Mouse (Mus musculus): ENCODE measurements around the gene Ceacam9. TPM values are rescaled to one million over a fixed set of nuclear protein-coding genes. Genes with fewer than 3 reads are reported as not detected.

The Ceacam9 gene
- polyA plus RNA-seq, 1 experiment from 2014 or later, result not detected

DNA sequence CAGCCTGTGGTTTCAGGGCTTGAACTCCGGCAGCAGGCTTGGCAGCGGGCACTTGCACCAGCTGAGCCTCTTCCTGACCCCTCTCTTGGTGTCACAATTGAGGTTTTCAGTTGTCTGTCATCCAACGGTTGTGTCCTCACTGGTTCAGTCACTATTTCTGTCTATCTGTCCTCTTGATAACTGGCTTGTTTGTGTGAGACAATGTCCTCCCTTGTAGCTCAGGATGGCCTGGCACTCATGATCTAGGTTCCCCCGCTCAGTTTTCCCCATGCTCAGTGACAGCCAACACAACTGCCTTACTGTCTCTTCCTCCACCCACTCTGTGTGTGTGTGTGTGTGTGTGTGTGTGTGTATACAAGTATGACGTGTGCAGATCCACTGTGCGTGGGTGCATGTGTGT is 25.9 kb downstream of the Ceacam9 start:
- peaks cover 66% of the 10 kb centered on the region for H3K36me3 ChIP-seq
- no peak overlapping the region for H3K4me2 ChIP-seq (replicated peaks)
- H3K27ac ChIP-seq, result no peak overlapping the region
- H3K27me3 ChIP-seq, result no peaks in the 10 kb centered on the region
- WGBS, result 95% methylated on average over 6 of the region's 6 CpGs
- H3K9me3 ChIP-seq, result no peaks in the 10 kb centered on the region
- no peaks in the 10 kb centered on the region for H3K4me1 ChIP-seq (replicated peaks)
- no peak overlapping the region for H3K4me3 ChIP-seq (replicated peaks)
- H3K9ac ChIP-seq (replicated peaks), result no peak overlapping the region
- ATAC-seq, result no peak

DNA sequence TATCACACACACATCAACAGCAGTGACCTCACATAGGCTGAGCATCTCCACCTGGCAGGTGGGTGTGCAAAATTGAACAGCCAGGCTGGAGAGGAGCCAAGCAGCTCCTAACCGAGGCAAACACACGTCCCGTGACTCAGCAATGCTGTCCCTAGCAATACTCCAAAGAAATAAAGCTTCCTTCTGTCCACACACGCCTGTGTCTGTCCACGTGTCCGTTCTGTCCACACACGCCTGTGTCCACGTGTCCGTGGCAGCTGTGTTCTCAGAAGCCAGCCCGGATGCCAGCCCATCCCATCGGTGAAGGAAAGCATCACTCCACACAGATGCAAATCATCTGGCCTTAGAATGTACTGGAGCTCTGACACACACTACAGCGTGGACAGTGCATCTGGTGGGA is 30.3 kb downstream of the Ceacam9 start:
- Histone ChIP-seq H3K27me3 (no peaks in the 10 kb centered on the region), H3K4me2 (replicated peaks) (no peak overlapping the region), H3K4me1 (replicated peaks) (no peaks in the 10 kb centered on the region), H3K4me3 (replicated peaks) (no peak overlapping the region), H3K27ac (no peak overlapping the region), H3K36me3 (peaks cover 30% of the 10 kb centered on the region), H3K9me3 (no peaks in the 10 kb centered on the region), H3K9ac (replicated peaks) (no peak overlapping the region)
- no peak for ATAC-seq
- 88% methylated on average over 12 of the region's 12 CpGs for WGBS

DNA sequence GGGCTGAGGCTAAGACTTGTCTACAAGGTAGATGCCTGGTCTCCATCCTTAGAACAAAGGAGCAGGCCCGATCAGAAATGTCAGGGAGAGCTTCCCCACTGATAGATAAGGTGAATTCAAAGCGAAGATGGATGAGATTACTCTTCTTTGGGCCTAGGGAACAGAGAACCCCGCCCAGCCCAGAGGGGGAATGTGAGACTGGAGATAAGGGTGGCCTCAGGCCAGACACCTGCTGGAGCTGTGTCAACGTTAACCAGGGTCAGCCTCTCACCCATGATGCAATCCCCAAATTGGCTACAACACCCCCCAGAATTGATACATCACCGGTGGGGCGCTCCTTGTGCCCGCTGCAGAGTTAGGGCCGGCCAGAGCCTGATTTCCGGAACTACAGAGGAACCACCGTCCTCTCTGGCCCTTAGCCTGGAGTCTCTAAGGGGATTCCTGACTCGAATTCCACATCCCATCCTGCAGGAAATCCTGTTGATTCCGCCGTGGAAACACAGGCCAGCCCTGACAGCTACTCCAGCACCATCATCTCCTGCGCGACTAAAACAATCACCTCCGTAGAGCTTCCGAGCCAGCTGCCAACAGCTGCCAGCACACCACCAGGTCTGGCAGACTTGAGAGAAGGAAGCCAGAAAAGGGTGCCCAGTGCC is 33.8 kb downstream of the Ceacam9 start:
- no peaks in the 10 kb centered on the region for H3K9me3 ChIP-seq
- H3K27ac ChIP-seq, result no peak overlapping the region
- no peak overlapping the region for H3K4me2 ChIP-seq (replicated peaks)
- 80% methylated on average over 17 of the region's 17 CpGs for WGBS
- H3K9ac ChIP-seq (replicated peaks), result no peak overlapping the region
- H3K27me3 ChIP-seq, result no peaks in the 10 kb centered on the region
- no peak for ATAC-seq
- no peak overlapping the region for H3K4me3 ChIP-seq (replicated peaks)
- no peaks in the 10 kb centered on the region for H3K36me3 ChIP-seq
- no peaks in the 10 kb centered on the region for H3K4me1 ChIP-seq (replicated peaks)

DNA sequence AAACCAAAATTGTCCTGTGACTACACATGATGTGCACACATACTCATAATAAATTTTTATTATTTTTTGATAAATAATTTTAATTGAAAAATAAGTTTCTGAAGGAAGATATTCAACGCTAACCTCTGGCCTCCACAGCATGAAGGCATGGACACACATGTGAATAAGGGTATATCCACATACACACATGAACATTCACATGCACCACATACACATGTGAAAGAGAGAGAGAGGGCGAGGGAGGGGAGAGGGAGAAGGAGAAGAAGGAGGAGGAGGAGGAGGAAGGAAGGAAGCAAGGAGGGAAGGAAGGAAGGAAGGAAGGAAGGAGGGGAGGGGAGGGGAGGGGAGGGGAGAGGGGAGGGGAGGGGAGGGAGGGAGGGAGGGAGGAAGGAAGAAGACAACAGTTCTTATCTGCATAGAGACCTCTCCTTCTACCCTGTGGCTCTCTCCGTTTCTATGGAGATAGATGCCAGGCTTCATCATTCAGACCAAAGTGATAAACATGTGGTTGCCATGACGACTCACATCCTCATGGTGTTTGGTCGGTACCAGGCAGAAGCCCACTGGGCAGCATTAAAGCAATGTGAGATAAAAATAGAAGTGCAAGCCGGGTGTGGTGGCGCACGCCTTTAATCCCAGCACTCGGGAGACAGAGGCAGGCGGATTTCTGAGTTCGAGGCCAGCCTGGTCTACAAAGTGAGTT is 37.3 kb downstream of the Ceacam9 start:
- H3K4me3 ChIP-seq (replicated peaks), result no peak overlapping the region
- peak; percentile 96 for ATAC-seq
- H3K27ac ChIP-seq, result no peak overlapping the region
- 0 out of 2 replicates have a peak, but pooled peaks cover 5% of the 10 kb centered on the region for H3K4me1 ChIP-seq (replicated peaks)
- WGBS, result 55% methylated on average over 10 of the region's 11 CpGs
- H3K27me3 ChIP-seq, result no peaks in the 10 kb centered on the region
- H3K9me3 ChIP-seq, result no peaks in the 10 kb centered on the region
- H3K4me2 ChIP-seq (replicated peaks), result no peak overlapping the region
- no peaks in the 10 kb centered on the region for H3K36me3 ChIP-seq
- H3K9ac ChIP-seq (replicated peaks), result no peak overlapping the region

DNA sequence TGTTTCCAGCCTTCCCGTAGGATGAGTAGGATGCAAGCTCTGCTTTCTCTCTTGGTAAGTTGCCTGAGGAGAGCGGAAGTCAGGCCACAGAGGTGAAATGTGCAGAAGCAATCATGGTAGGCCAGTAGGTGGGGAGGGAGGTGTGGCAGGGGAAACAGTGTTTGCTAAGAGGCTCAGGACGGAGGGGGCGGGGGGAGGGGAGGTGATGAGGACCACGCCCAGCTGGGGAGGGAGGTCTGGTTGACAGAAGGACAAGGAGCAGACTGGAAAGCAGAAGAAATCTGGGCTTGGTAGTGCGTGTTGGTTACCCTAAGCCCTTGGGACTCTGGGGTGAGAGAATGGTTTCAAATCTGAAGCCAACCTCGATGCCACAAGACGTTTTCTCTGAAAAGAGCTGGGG is 38.6 kb downstream of the Ceacam9 start:
- Histone ChIP-seq H3K27me3 (no peaks in the 10 kb centered on the region), H3K27ac (no peak overlapping the region), H3K4me2 (replicated peaks) (no peak overlapping the region), H3K4me3 (replicated peaks) (no peak overlapping the region), H3K9me3 (no peaks in the 10 kb centered on the region), H3K36me3 (no peaks in the 10 kb centered on the region), H3K4me1 (replicated peaks) (0 out of 2 replicates have a peak, but pooled peaks cover 5% of the 10 kb centered on the region), H3K9ac (replicated peaks) (no peak overlapping the region)
- 33% methylated on average over 8 of the region's 8 CpGs for WGBS
- ATAC-seq, result no peak

DNA sequence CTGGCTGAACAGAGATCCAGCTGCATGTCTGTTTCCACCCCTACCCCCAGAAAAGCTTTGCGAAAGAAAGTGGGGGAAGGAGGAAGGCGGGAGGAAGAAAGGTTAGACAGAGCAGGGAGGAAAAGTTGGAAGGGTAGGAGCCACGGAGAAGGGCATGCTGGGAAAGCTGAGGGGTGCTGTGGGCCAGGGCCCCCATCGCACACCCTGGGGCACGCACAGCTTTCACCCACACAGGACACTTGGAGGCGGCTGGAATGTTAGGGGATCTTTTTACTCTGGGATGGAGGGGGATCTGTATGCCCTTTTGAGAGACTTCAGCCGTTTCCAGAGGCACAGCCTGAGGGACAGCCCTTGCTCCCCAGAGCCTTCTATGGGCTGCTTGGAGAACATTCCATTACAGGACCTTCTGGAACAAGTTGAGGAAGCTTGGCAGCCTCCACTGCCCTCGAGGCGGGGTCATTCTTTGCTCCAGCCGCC is 39.3 kb downstream of the Ceacam9 start:
- no peak for ATAC-seq
- H3K9ac ChIP-seq (replicated peaks), result no peak overlapping the region
- no peaks in the 10 kb centered on the region for H3K27me3 ChIP-seq
- H3K27ac ChIP-seq, result no peak overlapping the region
- H3K9me3 ChIP-seq, result no peaks in the 10 kb centered on the region
- no peak overlapping the region for H3K4me3 ChIP-seq (replicated peaks)
- H3K4me1 ChIP-seq (replicated peaks), result 0 out of 2 replicates have a peak, but pooled peaks cover 5% of the 10 kb centered on the region
- H3K36me3 ChIP-seq, result no peaks in the 10 kb centered on the region
- H3K4me2 ChIP-seq (replicated peaks), result no peak overlapping the region
- 58% methylated on average over 10 of the region's 10 CpGs for WGBS

DNA sequence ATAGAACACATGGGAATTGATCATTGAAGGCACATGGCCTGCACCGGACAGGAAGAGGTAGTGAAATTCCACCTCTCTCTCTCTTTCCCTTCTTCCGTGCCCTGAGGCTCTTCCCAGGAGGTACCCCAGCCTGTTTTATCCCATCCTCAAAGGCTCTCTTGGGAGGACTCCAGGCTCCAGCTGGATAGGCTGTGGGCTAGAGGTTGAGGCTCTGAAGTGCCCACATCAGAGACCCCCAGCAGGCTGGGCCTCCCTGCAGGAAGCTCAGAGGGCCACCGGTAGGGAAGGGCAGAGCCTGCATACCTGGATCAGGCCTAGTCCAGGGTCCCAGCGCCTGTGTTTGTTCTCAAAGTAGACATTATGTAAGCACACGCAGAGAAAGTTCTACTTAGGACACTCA is 39.9 kb downstream of the Ceacam9 start:
- no peaks in the 10 kb centered on the region for H3K36me3 ChIP-seq
- H3K27ac ChIP-seq, result no peak overlapping the region
- H3K9ac ChIP-seq (replicated peaks), result no peak overlapping the region
- ATAC-seq, result no peak
- no peak overlapping the region for H3K4me3 ChIP-seq (replicated peaks)
- H3K9me3 ChIP-seq, result no peaks in the 10 kb centered on the region
- 48% methylated on average over 5 of the region's 5 CpGs for WGBS
- H3K27me3 ChIP-seq, result no peaks in the 10 kb centered on the region
- H3K4me2 ChIP-seq (replicated peaks), result no peak overlapping the region
- H3K4me1 ChIP-seq (replicated peaks), result peaks cover 10% of the 10 kb centered on the region; the same call in 1 of the 2 replicates

DNA sequence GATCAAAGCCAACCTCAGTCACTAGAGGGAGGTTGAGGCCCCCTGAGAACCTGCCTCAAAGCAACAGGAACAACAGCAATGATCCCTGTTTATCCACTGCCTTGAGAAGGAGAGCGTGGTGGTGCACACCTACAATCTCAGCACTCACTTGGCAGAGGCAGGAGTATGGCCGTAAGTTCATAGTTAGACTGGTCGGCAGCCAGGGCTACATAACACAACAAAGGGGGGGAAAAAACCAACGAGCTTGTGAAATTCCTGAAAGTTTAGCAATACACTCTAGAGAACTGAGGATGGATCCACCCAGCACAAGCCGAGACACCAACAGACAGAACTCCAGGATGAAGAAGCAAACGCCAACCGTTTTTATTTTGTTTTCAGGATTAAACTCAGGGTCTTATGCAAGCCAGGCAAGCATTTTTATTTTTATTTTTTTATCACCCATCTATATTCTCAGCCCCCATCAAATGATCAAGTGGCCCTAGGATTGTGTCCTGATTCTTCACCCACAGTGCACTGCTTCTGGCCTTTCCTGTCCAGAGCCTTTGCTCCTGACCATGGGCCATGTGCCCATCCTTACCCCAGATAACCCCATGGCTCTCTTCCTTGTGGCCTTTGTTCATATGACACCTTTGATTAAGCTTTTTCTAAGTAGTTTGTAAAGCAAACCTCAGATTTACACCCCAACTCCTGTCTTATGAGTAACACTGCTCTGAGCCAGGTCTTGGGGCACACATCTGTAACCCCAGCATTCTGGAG is 41.9 kb downstream of the Ceacam9 start:
- H3K4me2 ChIP-seq (replicated peaks), result no peak overlapping the region
- 93% methylated on average over 7 of the region's 7 CpGs for WGBS
- H3K9me3 ChIP-seq, result no peaks in the 10 kb centered on the region
- H3K27ac ChIP-seq, result no peak overlapping the region
- ATAC-seq, result no peak
- no peak overlapping the region for H3K4me3 ChIP-seq (replicated peaks)
- H3K36me3 ChIP-seq, result no peaks in the 10 kb centered on the region
- H3K9ac ChIP-seq (replicated peaks), result no peak overlapping the region
- no peaks in the 10 kb centered on the region for H3K27me3 ChIP-seq
- peaks cover 10% of the 10 kb centered on the region; the same call in 1 of the 2 replicates for H3K4me1 ChIP-seq (replicated peaks)

DNA sequence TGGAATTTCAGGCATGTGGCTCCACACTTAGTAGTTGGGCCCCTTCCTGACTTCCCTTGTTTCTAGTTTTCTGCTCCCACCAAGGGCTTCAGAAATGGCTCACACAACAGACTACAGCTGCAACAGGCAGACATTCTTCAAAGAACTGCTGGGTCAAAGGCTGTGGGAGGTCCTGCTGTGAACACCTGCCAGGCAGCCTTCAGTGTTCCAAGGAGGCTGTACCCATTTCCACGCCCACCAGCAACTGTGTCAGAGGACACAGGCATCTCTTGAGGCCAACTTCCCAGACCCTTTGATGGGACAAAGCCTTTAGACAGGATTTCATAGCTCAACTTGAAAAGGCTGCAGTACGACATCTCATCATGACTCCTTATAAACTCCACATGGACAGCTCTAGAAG is 44.7 kb downstream of the Ceacam9 start:
- Histone ChIP-seq H3K9ac (replicated peaks) (no peak overlapping the region), H3K4me2 (replicated peaks) (no peak overlapping the region), H3K4me1 (replicated peaks) (peaks cover 6% of the 10 kb centered on the region; the same call in 1 of the 2 replicates), H3K27me3 (no peaks in the 10 kb centered on the region), H3K4me3 (replicated peaks) (no peak overlapping the region), H3K9me3 (no peaks in the 10 kb centered on the region), H3K27ac (no peak overlapping the region), H3K36me3 (no peaks in the 10 kb centered on the region)
- ATAC-seq, result no peak
- WGBS, result 13% methylated on average over 2 of the region's 2 CpGs

Other genes with a start within 250 kb of the Ceacam9 start
- gene Npas1, start 244.2 kb upstream of the Ceacam9 start, polyA plus RNA-seq (2015; fragmentation: Nextera tagmentation; extraction: Ambion mirVana), result 2.3 and 3.3 TPM in 2 replicates
- gene Arhgap35, start 106.9 kb upstream of the Ceacam9 start, polyA plus RNA-seq (2015; fragmentation: Nextera tagmentation; extraction: Ambion mirVana), result 32.4 and 34.0 TPM in 2 replicates
- not detected in 2 replicates for gene Ceacam15, start 46.2 kb upstream of the Ceacam9 start, polyA plus RNA-seq (2015; fragmentation: Nextera tagmentation; extraction: Ambion mirVana)
- 360 and 361 TPM in 2 replicates for gene Ap2s1, start 16.5 kb downstream of the Ceacam9 start, polyA plus RNA-seq (2015; fragmentation: Nextera tagmentation; extraction: Ambion mirVana)
- gene Slc1a5, start 59.4 kb downstream of the Ceacam9 start, polyA plus RNA-seq (2015; fragmentation: Nextera tagmentation; extraction: Ambion mirVana), result 13.8 and 14.9 TPM in 2 replicates
- gene Strn4, start 94.0 kb downstream of the Ceacam9 start, polyA plus RNA-seq (2015; fragmentation: Nextera tagmentation; extraction: Ambion mirVana), result 184 and 186 TPM in 2 replicates
- 43.9 and 46.1 TPM in 2 replicates for gene Fkrp, start 94.8 kb downstream of the Ceacam9 start, polyA plus RNA-seq (2015; fragmentation: Nextera tagmentation; extraction: Ambion mirVana)
- 6.4 and 6.6 TPM in 2 replicates for gene Prkd2, start 121.0 kb downstream of the Ceacam9 start, polyA plus RNA-seq (2015; fragmentation: Nextera tagmentation; extraction: Ambion mirVana)
- gene Dact3, start 153.4 kb downstream of the Ceacam9 start, polyA plus RNA-seq (2015; fragmentation: Nextera tagmentation; extraction: Ambion mirVana), result 2.8 and 2.9 TPM in 2 replicates
- 23.4 and 30.8 TPM in 2 replicates for gene Gng8, start 169.9 kb downstream of the Ceacam9 start, polyA plus RNA-seq (2015; fragmentation: Nextera tagmentation; extraction: Ambion mirVana)
- 0.41 and 0.54 TPM in 2 replicates for gene Ptgir, start 184.6 kb downstream of the Ceacam9 start, polyA plus RNA-seq (2015; fragmentation: Nextera tagmentation; extraction: Ambion mirVana)
- 297 and 325 TPM in 2 replicates for gene Calm3, start 202.2 kb downstream of the Ceacam9 start, polyA plus RNA-seq (2015; fragmentation: Nextera tagmentation; extraction: Ambion mirVana)
- gene Pnmal2, start 222.8 kb downstream of the Ceacam9 start, polyA plus RNA-seq (2015; fragmentation: Nextera tagmentation; extraction: Ambion mirVana), result 119 and 120 TPM in 2 replicates
- 54.7 and 60.8 TPM in 2 replicates for gene Pnmal1, start 237.8 kb downstream of the Ceacam9 start, polyA plus RNA-seq (2015; fragmentation: Nextera tagmentation; extraction: Ambion mirVana)

All from midbrain, embryonic 13.5 days (tissue).